Mouse (Mus musculus) heart, embryonic 14.5 days (tissue): ENCODE data around the gene Acvrl1. TPM values are rescaled to one million over a fixed set of nuclear protein-coding genes. Genes with fewer than 3 reads are reported as not detected.

Source experiments
- ATAC-seq: fragments of 200-750 bp; cut with Nextera tagmentation; 2 replicates; pipeline ENCODE4 v1.8.0; 2017; ENCODE audit warnings: low read depth, moderate TSS enrichment; ENCODE audit not compliant: insufficient number of reproducible peaks, insufficient read depth, low FRiP score
- H3K27ac ChIP-seq, 2 experiments: fragments of 200-500 bp in 1 of 2; fragments of 300-500 bp in 1 of 2; sonication (generic) in 1 of 2; replicated peaks in 1 of 2; 2 replicates each; pipeline ENCODE4 v1.5.1; 2012 to 2014; ENCODE audit warnings: low read depth in 2 of 2, low read length in 2 of 2, control low read depth in 1 of 2, mild to moderate bottlenecking in 1 of 2, mixed read lengths in 1 of 2; ENCODE audit not compliant: control insufficient read depth in 1 of 2, insufficient read depth in 1 of 2
- H3K27me3 ChIP-seq: fragments of 300-500 bp; sonication (generic); 2 replicates; pipeline ENCODE4 v1.6.1; 2014; ENCODE audit warnings: mild to moderate bottlenecking, low read length, control low read depth; ENCODE audit not compliant: control insufficient read depth, insufficient read depth
- H3K36me3 ChIP-seq: fragments of 300-500 bp; sonication (generic); 2 replicates; pipeline ENCODE4 v1.6.1; 2014; ENCODE audit warnings: mild to moderate bottlenecking, control low read depth, low read length, mixed read lengths; ENCODE audit not compliant: control insufficient read depth, insufficient read depth
- H3K4me1 ChIP-seq, 2 experiments: fragments of 200-500 bp in 1 of 2; fragments of 300-500 bp in 1 of 2; sonication (generic) in 1 of 2; 2 replicates each; pipeline ENCODE4 v1.6.1; 2012 to 2014; ENCODE audit warnings: low read length in 2 of 2, control low read depth in 1 of 2, mixed read lengths in 1 of 2; ENCODE audit not compliant: control insufficient read depth in 2 of 2, insufficient read depth in 2 of 2
- H3K4me2 ChIP-seq: fragments of 300-500 bp; sonication (generic); 2 replicates; pipeline ENCODE4 v1.6.1; 2014; ENCODE audit warnings: mild to moderate bottlenecking, low read length
- H3K4me3 ChIP-seq, 2 experiments: fragments of 200-500 bp in 1 of 2; fragments of 300-500 bp in 1 of 2; sonication (generic) in 1 of 2; 2 replicates each; pipeline ENCODE4 v1.5.1; 2012 to 2014; ENCODE audit warnings: low read length in 2 of 2, mild to moderate bottlenecking in 2 of 2, control low read depth in 1 of 2, low read depth in 1 of 2, moderate library complexity in 1 of 2; ENCODE audit not compliant: control insufficient read depth in 1 of 2, insufficient read depth in 1 of 2
- H3K9ac ChIP-seq: fragments of 300-500 bp; sonication (generic); 2 replicates; pipeline ENCODE4 v1.6.1; 2014; ENCODE audit warnings: mild to moderate bottlenecking, low read length
- H3K9me3 ChIP-seq: fragments of 300-500 bp; sonication (generic); 2 replicates; pipeline ENCODE4 v1.6.1; 2016; ENCODE audit warnings: low read length, control low read depth; ENCODE audit not compliant: control insufficient read depth
- WGBS: fragments of 180-500 bp; shearing (Covaris S2); extraction: QIAGEN DNeasy Blood & Tissue Kit; methylation state at CpG from one replicate; pipeline ENCODE4 v1.1.7; 2014; 5-methylcytosine and 5-hydroxymethylcytosine counted together
- polyA plus RNA-seq: library from polyadenylated mRNA; unstranded; fragments of >200 nt; fragmentation: Nextera tagmentation; extraction: Ambion mirVana; gene quantifications from 2 replicates; pipeline ENCODE4 v1.2.1, GENCODE M21; 2014

The Acvrl1 gene
- polyA plus RNA-seq, 1 experiment from 2014 or later, result 5.8 TPM

- Histone ChIP-seq H3K9me3 (no peaks in the 10 kb centered on the region), H3K27ac (no peak overlapping the region), H3K4me2 (no peak overlapping the region), H3K9ac (no peak overlapping the region), H3K36me3 (no peaks in the 10 kb centered on the region), H3K27me3 (no peaks in the 10 kb centered on the region), H3K4me3 (no peak overlapping the region), H3K4me1 (peaks cover 21 to 27% of the 10 kb centered on the region in 2 experiments)
- no peak for ATAC-seq
- 49% methylated on average over 5 of the region's 5 CpGs for whole genome bisulfite sequencing
Observed at GRCm38 (mm10) chr15:101164291-101164690, 36.0 kb downstream of the Acvrl1 start.

GRCm38 (mm10) chr15:101165658-101166437, 37.5 kb downstream of the Acvrl1 start:
- 52% methylated on average over 16 of the region's 16 CpGs for WGBS
- peaks cover 18 to 24% of the 10 kb centered on the region in 2 experiments for H3K4me1 ChIP-seq
- no peaks in the 10 kb centered on the region for H3K36me3 ChIP-seq
- H3K27ac ChIP-seq, result no peak overlapping the region
- no peak overlapping the region for H3K9ac ChIP-seq
- H3K27me3 ChIP-seq, result no peaks in the 10 kb centered on the region
- H3K9me3 ChIP-seq, result no peaks in the 10 kb centered on the region
- H3K4me2 ChIP-seq, result no peak overlapping the region
- ATAC-seq, result no peak
- H3K4me3 ChIP-seq, result no peak overlapping the region

- Histone ChIP-seq H3K9ac (no peak overlapping the region), H3K4me1 (peaks cover 18% of the 10 kb centered on the region in 2 experiments), H3K27me3 (no peaks in the 10 kb centered on the region; the same call in 1 of the 2 replicates), H3K27ac (no peak overlapping the region), H3K9me3 (no peaks in the 10 kb centered on the region), H3K4me3 (no peak overlapping the region), H3K4me2 (no peak overlapping the region), H3K36me3 (no peaks in the 10 kb centered on the region)
- no peak for ATAC-seq
- 61% methylated on average over 11 of the region's 11 CpGs for WGBS
Observed at GRCm38 (mm10) chr15:101167553-101167952, 39.2 kb downstream of the Acvrl1 start.

GRCm38 (mm10) chr15:101169910-101170309, 41.6 kb downstream of the Acvrl1 start:
- Histone ChIP-seq H3K9me3 (no peaks in the 10 kb centered on the region), H3K9ac (no peak overlapping the region), H3K4me1 (peaks cover 4 to 6% of the 10 kb centered on the region in 2 experiments), H3K36me3 (no peaks in the 10 kb centered on the region), H3K4me2 (no peak overlapping the region), H3K27ac (no peak overlapping the region), H3K27me3 (no peaks in the 10 kb centered on the region; the same call in 1 of the 2 replicates), H3K4me3 (no peak overlapping the region)
- no peak for ATAC-seq
- WGBS, result 73% methylated on average over 5 of the region's 5 CpGs

GRCm38 (mm10) chr15:101170413-101170980, 42.2 kb downstream of the Acvrl1 start:
- ATAC-seq, result no peak
- H3K9ac ChIP-seq, result no peak overlapping the region
- H3K27me3 ChIP-seq, result no peaks in the 10 kb centered on the region; the same call in 1 of the 2 replicates
- no peaks in the 10 kb centered on the region for H3K36me3 ChIP-seq
- H3K4me1 ChIP-seq, result peaks cover 10 to 12% of the 10 kb centered on the region in 2 experiments
- 70% methylated on average over 10 of the region's 10 CpGs for WGBS
- H3K4me3 ChIP-seq, result no peak overlapping the region
- H3K4me2 ChIP-seq, result no peak overlapping the region
- no peak overlapping the region for H3K27ac ChIP-seq
- H3K9me3 ChIP-seq, result no peaks in the 10 kb centered on the region

- 66% methylated on average over 4 of the region's 4 CpGs for WGBS
- Histone ChIP-seq H3K9me3 (no peaks in the 10 kb centered on the region), H3K9ac (no peak overlapping the region), H3K4me1 (peaks cover 9 to 20% of the 10 kb centered on the region in 2 experiments), H3K27me3 (no peaks in the 10 kb centered on the region; the same call in 1 of the 2 replicates), H3K4me2 (no peak overlapping the region), H3K4me3 (no peak overlapping the region), H3K36me3 (no peaks in the 10 kb centered on the region), H3K27ac (no peak overlapping the region)
- no peak for ATAC-seq
Observed at GRCm38 (mm10) chr15:101171272-101171671, 43.0 kb downstream of the Acvrl1 start.

GRCm38 (mm10) chr15:101172016-101172415, 43.7 kb downstream of the Acvrl1 start:
- Histone ChIP-seq H3K27me3 (no peaks in the 10 kb centered on the region; the same call in 1 of the 2 replicates), H3K4me1 (peaks cover 11 to 28% of the 10 kb centered on the region in 2 experiments), H3K9me3 (no peaks in the 10 kb centered on the region), H3K27ac (no peak overlapping the region), H3K4me2 (no peak overlapping the region), H3K4me3 (no peak overlapping the region), H3K36me3 (no peaks in the 10 kb centered on the region), H3K9ac (no peak overlapping the region)
- WGBS, result 82% methylated on average over 2 of the region's 2 CpGs
- no peak for ATAC-seq
